ENCODE assay signal across 23 mouse cellular contexts in genomic region chrX:84878125-84878524, GRCm38 (mm10).
DNase-seq lines count a peak whose midpoint lies in the region; ATAC-seq and TF ChIP-seq lines count a peak whose summit lies in the region.
"Had no signal": no experiment of that assay in that cellular context is flagged by ENCODE, and none has a peak within 500 bp of the region (broad histone marks: within the 10 kb centered on the region; RNA-seq: fewer than 3 reads in every experiment).

No protein-coding gene starts in this region.

- H3K4me3 ChIP-seq in forebrain, embryonic 13.5 days = no peak overlapping the region
- no peak overlapping the region for H3K4me3 ChIP-seq in forebrain, embryonic 11.5 days (ENCODE audit: low read depth, low read length)
- H3K4me3 ChIP-seq in hindbrain, embryonic 14.5 days (replicated peaks; ENCODE audit: low read length) = no peak overlapping the region
- no peak overlapping the region for H3K4me3 ChIP-seq in hindbrain, postnatal 0 days (ENCODE audit: low read length)
- no peak overlapping the region for H3K4me3 ChIP-seq in neural tube, embryonic 15.5 days (replicated peaks)
- H3K4me3 ChIP-seq in kidney, adult 2 months (ENCODE audit: insufficient read depth, low read depth, low read length) = no peak overlapping the region
- H3K4me3 ChIP-seq: embryonic facial prominence, embryonic 15.5 days; erythroblast, embryonic 14.5 days; gastrocnemius, adult 2 months; heart, embryonic 12.5 days; hindbrain, embryonic 12.5 days had no signal

- peak; percentile 77 for ATAC-seq in forebrain, embryonic 13.5 days
- no peak for ATAC-seq in forebrain, embryonic 11.5 days (replicated peaks; ENCODE audit: low FRiP score)
- ATAC-seq in hindbrain, embryonic 14.5 days (ENCODE audit: low FRiP score) = peak; percentile 72; the same call in 1 of the 2 replicates
- ATAC-seq in hindbrain, postnatal 0 days = no peak
- peak; percentile 53; the same call in 1 of the 2 replicates for ATAC-seq in neural tube, embryonic 15.5 days (ENCODE audit: low FRiP score)
- ATAC-seq: CD4-positive, CD25-positive, alpha-beta regulatory T cell, adult 4 months; intestine, embryonic 16.5 days had no signal

- DNase-seq in forebrain, embryonic 11.5 days (ENCODE audit: low spot score) = no peak
- DNase-seq in hindbrain, embryonic 14.5 days (ENCODE audit: low spot score) = no peak
- DNase-seq in hindbrain, postnatal 0 days (ENCODE audit: low spot score) = no peak
- DNase-seq in brain, embryonic 14.5 days (ENCODE audit: low read depth) = peak; percentile 53
- no peak for DNase-seq in kidney, adult 2 months
- DNase-seq: adrenal gland, adult 8-10 months; B cell, adult 2 months; cerebellum, adult 11 months; cerebellum, adult 8-10 months; cerebellum, postnatal 14 days; embryo, embryonic 11 days; gastrocnemius, adult 2 months; gastrocnemius, postnatal 25 days; heart, postnatal 36 days had no signal

- no peak for TF ChIP-seq CTCF in hindbrain, postnatal 0 days (IDR thresholded peaks at IDR 0.05; ENCODE audit: low read depth)
- TF ChIP-seq CTCF in brain, embryonic 14.5 days (IDR thresholded peaks at IDR 0.05; ENCODE audit: borderline replicate concordance, extremely low read depth, insufficient read depth, insufficient read length) = no peak
- TF ChIP-seq CTCF in kidney, adult 2 months (conservative IDR thresholded peaks at IDR 0.05; ENCODE audit: insufficient read depth, insufficient read length, low read depth, low read length) = no peak

- no peaks in the 10 kb centered on the region for H3K36me3 ChIP-seq in forebrain, embryonic 13.5 days (ENCODE audit: poor library complexity, severe bottlenecking)
- H3K36me3 ChIP-seq in forebrain, embryonic 11.5 days (ENCODE audit: control insufficient read depth, insufficient read depth, low read length) = no peaks in the 10 kb centered on the region
- no peaks in the 10 kb centered on the region for H3K36me3 ChIP-seq in hindbrain, embryonic 14.5 days (replicated peaks; ENCODE audit: control insufficient read depth, insufficient read depth)
- no peaks in the 10 kb centered on the region for H3K36me3 ChIP-seq in hindbrain, postnatal 0 days (ENCODE audit: insufficient read depth, low read length)
- H3K36me3 ChIP-seq in neural tube, embryonic 15.5 days = no peaks in the 10 kb centered on the region
- H3K36me3 ChIP-seq in kidney, adult 2 months (ENCODE audit: control insufficient read depth, insufficient read depth, low read length) = no peaks in the 10 kb centered on the region
- H3K36me3 ChIP-seq: embryonic facial prominence, embryonic 15.5 days; G1E; heart, embryonic 12.5 days; hindbrain, embryonic 12.5 days had no signal

- TF ChIP-seq POLR2A in brain, embryonic 14.5 days (IDR thresholded peaks at IDR 0.05; ENCODE audit: borderline replicate concordance, extremely low read depth, insufficient read depth, insufficient read length, poor library complexity, severe bottlenecking) = no peak
- no peak for TF ChIP-seq POLR2A in kidney, adult 2 months (IDR thresholded peaks at IDR 0.05; ENCODE audit: low read depth, low read length)

- H3K4me2 ChIP-seq in forebrain, embryonic 13.5 days = no peak overlapping the region
- H3K4me2 ChIP-seq in forebrain, embryonic 11.5 days (ENCODE audit: low read depth, low read length, severe bottlenecking) = no peak overlapping the region
- no peak overlapping the region for H3K4me2 ChIP-seq in hindbrain, embryonic 14.5 days (replicated peaks)
- H3K4me2 ChIP-seq in hindbrain, postnatal 0 days (ENCODE audit: low read depth, low read length) = no peak overlapping the region
- H3K4me2 ChIP-seq in neural tube, embryonic 15.5 days = no peak overlapping the region
- H3K4me2 ChIP-seq: embryonic facial prominence, embryonic 15.5 days; heart, embryonic 12.5 days; hindbrain, embryonic 12.5 days had no signal

- no peaks in the 10 kb centered on the region for H3K27me3 ChIP-seq in forebrain, embryonic 13.5 days
- H3K27me3 ChIP-seq in forebrain, embryonic 11.5 days (ENCODE audit: control insufficient read depth, insufficient read depth, low read length) = no peaks in the 10 kb centered on the region
- H3K27me3 ChIP-seq in hindbrain, embryonic 14.5 days (ENCODE audit: control insufficient read depth, insufficient read depth, low read length) = no peaks in the 10 kb centered on the region
- no peaks in the 10 kb centered on the region for H3K27me3 ChIP-seq in hindbrain, postnatal 0 days (ENCODE audit: insufficient read depth, low read length)
- no peaks in the 10 kb centered on the region for H3K27me3 ChIP-seq in neural tube, embryonic 15.5 days (replicated peaks)
- H3K27me3 ChIP-seq in kidney, adult 2 months (replicated peaks; ENCODE audit: control insufficient read depth, insufficient read depth, low read length) = no peaks in the 10 kb centered on the region
- H3K27me3 ChIP-seq: embryonic facial prominence, embryonic 15.5 days; heart, embryonic 12.5 days; hindbrain, embryonic 12.5 days had no signal

- no peak overlapping the region for H3K9ac ChIP-seq in forebrain, embryonic 13.5 days
- no peak overlapping the region for H3K9ac ChIP-seq in forebrain, embryonic 11.5 days (ENCODE audit: low read length)
- H3K9ac ChIP-seq in hindbrain, embryonic 14.5 days = no peak overlapping the region
- H3K9ac ChIP-seq in hindbrain, postnatal 0 days (replicated peaks; ENCODE audit: low read length) = no peak overlapping the region
- no peak overlapping the region for H3K9ac ChIP-seq in neural tube, embryonic 15.5 days (replicated peaks)
- H3K9ac ChIP-seq: embryonic facial prominence, embryonic 15.5 days; heart, embryonic 12.5 days; hindbrain, embryonic 12.5 days had no signal

- H3K9me3 ChIP-seq in forebrain, embryonic 13.5 days (replicated peaks) = no peaks in the 10 kb centered on the region
- H3K9me3 ChIP-seq in forebrain, embryonic 11.5 days (ENCODE audit: control insufficient read depth, low read length) = no peaks in the 10 kb centered on the region
- H3K9me3 ChIP-seq in hindbrain, embryonic 14.5 days (ENCODE audit: control insufficient read depth, low read length) = no peaks in the 10 kb centered on the region
- H3K9me3 ChIP-seq in hindbrain, postnatal 0 days (ENCODE audit: low read length) = no peaks in the 10 kb centered on the region
- no peaks in the 10 kb centered on the region for H3K9me3 ChIP-seq in neural tube, embryonic 15.5 days (replicated peaks)
- H3K9me3 ChIP-seq: embryonic facial prominence, embryonic 15.5 days; G1E; heart, embryonic 12.5 days; hindbrain, embryonic 12.5 days had no signal

- no peaks in the 10 kb centered on the region for H3K4me1 ChIP-seq in forebrain, embryonic 13.5 days
- H3K4me1 ChIP-seq in forebrain, embryonic 11.5 days (replicated peaks; ENCODE audit: control insufficient read depth, insufficient read depth, low read length) = no peaks in the 10 kb centered on the region
- no peaks in the 10 kb centered on the region for H3K4me1 ChIP-seq in hindbrain, embryonic 14.5 days (replicated peaks; ENCODE audit: control insufficient read depth, insufficient read depth, low read length)
- H3K4me1 ChIP-seq in hindbrain, postnatal 0 days (ENCODE audit: insufficient read depth, low read length) = no peaks in the 10 kb centered on the region
- no peaks in the 10 kb centered on the region for H3K4me1 ChIP-seq in neural tube, embryonic 15.5 days
- no peaks in the 10 kb centered on the region for H3K4me1 ChIP-seq in kidney, adult 2 months (ENCODE audit: control insufficient read depth, insufficient read depth, low read length)
- H3K4me1 ChIP-seq: embryonic facial prominence, embryonic 15.5 days; heart, embryonic 12.5 days; hindbrain, embryonic 12.5 days had no signal

- no peak overlapping the region for H3K27ac ChIP-seq in forebrain, embryonic 13.5 days
- H3K27ac ChIP-seq in forebrain, embryonic 11.5 days (ENCODE audit: low read depth, low read length) = no peak overlapping the region
- H3K27ac ChIP-seq in hindbrain, embryonic 14.5 days = no peak overlapping the region
- no peak overlapping the region for H3K27ac ChIP-seq in hindbrain, postnatal 0 days
- no peak overlapping the region for H3K27ac ChIP-seq in neural tube, embryonic 15.5 days (replicated peaks)
- H3K27ac ChIP-seq in kidney, adult 2 months (ENCODE audit: insufficient read depth, low read depth, low read length) = no peak overlapping the region
- H3K27ac ChIP-seq: embryonic facial prominence, embryonic 15.5 days; gastrocnemius, adult 2 months; hindbrain, embryonic 12.5 days had no signal

- 40% methylated on average over 3 of the region's 3 CpGs for WGBS in forebrain, embryonic 13.5 days
- 58% methylated on average over 3 of the region's 3 CpGs for WGBS in forebrain, embryonic 11.5 days
- WGBS in hindbrain, embryonic 14.5 days = 55% methylated on average over 3 of the region's 3 CpGs
- WGBS in hindbrain, postnatal 0 days = 54% methylated on average over 3 of the region's 3 CpGs
- 31% methylated on average over 3 of the region's 3 CpGs for WGBS in neural tube, embryonic 15.5 days
- 67% methylated on average over 3 of the region's 3 CpGs for WGBS in kidney, adult 2 months

Comparison
In these comparisons a context has a peak if more than half of its experiments do, and no peak if none do; other contexts are left out.
1. ATAC-seq: peak in forebrain, embryonic 13.5 days (single experiment), hindbrain, embryonic 14.5 days (single experiment) and neural tube, embryonic 15.5 days (single experiment); none in forebrain, embryonic 11.5 days (single experiment) and hindbrain, postnatal 0 days (single experiment).